Mouse (Mus musculus) heart, postnatal 0 days (tissue): ENCODE results near the gene Adprh. TPM values are rescaled to one million over a fixed set of nuclear protein-coding genes. Genes with fewer than 3 reads are reported as not detected.

Experiments
- ATAC-seq: fragments of 200-750 bp; cut with Nextera tagmentation; 2 replicates; pipeline ENCODE4 v1.8.0; 2017; ENCODE audit warnings: low read depth, moderate number of reproducible peaks, moderate library complexity; ENCODE audit not compliant: insufficient read depth
- DNase-seq: peaks from one replicate; pipeline ENCODE4 v3.0.0-alpha.2; 2016; ENCODE audit warnings: low spot score
- H3K27ac ChIP-seq: fragments of 300-500 bp; sonication (generic); 2 replicates; pipeline ENCODE4 v1.5.1; 2014; ENCODE audit warnings: low read depth, mild to moderate bottlenecking
- H3K27me3 ChIP-seq: fragments of 300-500 bp; sonication (generic); 2 replicates; pipeline ENCODE4 v1.6.1; 2014; ENCODE audit warnings: low read length, mixed read lengths; ENCODE audit not compliant: control insufficient read depth, insufficient read depth
- H3K36me3 ChIP-seq: fragments of 300-500 bp; sonication (generic); replicated peaks from 2 replicates; pipeline ENCODE4 v1.6.1; 2014; ENCODE audit warnings: low read length, mixed read lengths; ENCODE audit not compliant: control insufficient read depth, insufficient read depth
- H3K4me1 ChIP-seq: fragments of 300-500 bp; sonication (generic); 2 replicates; pipeline ENCODE4 v1.6.1; 2014; ENCODE audit warnings: antibody characterized with exemption; ENCODE audit not compliant: control insufficient read depth, insufficient read depth
- H3K4me2 ChIP-seq: fragments of 300-500 bp; sonication (generic); 2 replicates; pipeline ENCODE4 v1.6.1; 2014; ENCODE audit warnings: low read depth, mild to moderate bottlenecking, low read length, moderate library complexity
- H3K4me3 ChIP-seq: fragments of 300-500 bp; sonication (generic); 2 replicates; pipeline ENCODE4 v1.5.1; 2014; ENCODE audit warnings: low read depth, low read length
- H3K9ac ChIP-seq: fragments of 300-500 bp; sonication (generic); replicated peaks from 2 replicates; pipeline ENCODE4 v1.6.1; 2014; ENCODE audit warnings: low read depth, low read length, mixed read lengths
- H3K9me3 ChIP-seq: fragments of 300-500 bp; sonication (generic); replicated peaks from 2 replicates; pipeline ENCODE4 v1.6.1; 2016; ENCODE audit warnings: low read length; ENCODE audit not compliant: control insufficient read depth
- CTCF ChIP-seq: IDR thresholded peaks from 2 replicates; pipeline ENCODE4 v1.5.1; 2016; ENCODE audit warnings: antibody characterized with exemption, control low read depth, low read depth
- EP300 ChIP-seq: IDR thresholded peaks from 2 replicates; pipeline ENCODE4 v1.6.1; 2016; ENCODE audit warnings: antibody characterized with exemption, low read depth
- WGBS: fragments of 180-500 bp; shearing (Covaris S2); extraction: QIAGEN DNeasy Blood & Tissue Kit; methylation state at CpG from one replicate; pipeline ENCODE4 v1.1.7; 2014; 5-methylcytosine and 5-hydroxymethylcytosine counted together
- polyA plus RNA-seq: library from polyadenylated mRNA; unstranded; fragments of >200 nt; fragmentation: Nextera tagmentation; extraction: Ambion mirVana; gene quantifications from 2 replicates; pipeline ENCODE4 v1.2.1, GENCODE M21; 2015
- total RNA-seq: library from RNA; depleted of rRNA; stranded (reverse); fragments of >200 nt; gene quantifications from 2 replicates; pipeline ENCODE4 v1.2.3, GENCODE M21; 2014; ENCODE audit warnings: low replicate concordance

Gene Adprh
- total and polyA plus RNA-seq, 2 experiments from 2014 or later, result 30.9 to 69.5 TPM

DNA sequence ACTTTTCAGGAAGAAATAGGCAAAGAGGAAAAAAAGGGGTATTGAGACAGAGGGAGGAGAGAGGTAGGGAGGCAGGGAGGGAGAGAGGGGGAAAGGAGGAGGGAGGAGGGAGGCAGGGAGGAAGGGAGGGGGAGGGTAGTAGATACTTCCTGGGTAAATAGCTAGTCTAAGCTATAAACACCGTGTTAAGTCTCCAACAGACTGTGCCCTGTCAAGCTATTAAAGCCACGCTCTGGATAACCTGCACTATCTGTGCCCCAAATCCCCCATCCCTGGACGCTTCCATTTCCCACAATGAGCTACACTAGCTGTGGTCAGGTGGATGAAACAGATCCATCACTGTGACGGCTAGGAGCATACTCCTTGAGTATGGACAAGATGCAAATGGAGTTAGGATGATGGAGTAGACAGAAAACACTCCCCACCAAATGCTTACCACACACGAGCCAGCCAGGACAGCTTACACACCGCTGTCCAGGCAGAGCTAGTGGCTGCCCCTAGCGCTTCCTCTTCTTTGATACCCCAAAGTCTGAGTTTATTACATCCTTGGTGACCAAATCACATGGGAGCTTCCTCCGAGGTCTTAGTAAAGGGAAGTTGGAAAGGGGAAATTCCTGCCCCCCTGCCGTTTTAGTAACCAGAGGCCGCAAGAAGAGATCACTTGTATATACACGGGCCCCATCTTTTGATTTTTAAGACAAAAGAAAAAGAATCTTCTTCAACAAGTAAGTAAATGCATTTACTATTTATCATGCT, 4.5 kb upstream of the Adprh start:
- no peak for DNase-seq
- no peaks in the 10 kb centered on the region for H3K9me3 ChIP-seq

GRCm38 (mm10) chr16:38455511-38456418, 3.3 kb upstream of the Adprh start, which contains the start of gene Cd80:
Gene Cd80, plus strand, starts transcription at chr16:38455561.
- no peaks in the 10 kb centered on the region for H3K27me3 ChIP-seq
- H3K4me1 ChIP-seq, result peaks cover 11% of the 10 kb centered on the region; the same call in 1 of the 2 replicates
- no peak within 1 kb of the TSS for H3K27ac ChIP-seq
- TF ChIP-seq EP300 (no peak), CTCF (no peak)
- no peaks in the 10 kb centered on the region for H3K9me3 ChIP-seq
- no peak within 1 kb of the TSS for H3K4me3 ChIP-seq
- DNase-seq (no peak), ATAC-seq (no peak)
- no peak within 1 kb of the TSS for H3K4me2 ChIP-seq
- 62% methylated on average over 17 of the region's 17 CpGs for WGBS
- H3K36me3 ChIP-seq, result no peaks in the 10 kb centered on the region
- no peak within 1 kb of the TSS for H3K9ac ChIP-seq

More for the DNA sequence above, 4.5 kb upstream of the Adprh start:
- Histone ChIP-seq H3K4me3 (no peak overlapping the region), H3K27me3 (no peaks in the 10 kb centered on the region), H3K4me1 (peaks cover 3% of the 10 kb centered on the region; the same call in 1 of the 2 replicates), H3K27ac (no peak overlapping the region), H3K36me3 (no peaks in the 10 kb centered on the region), H3K9ac (no peak overlapping the region), H3K4me2 (no peak overlapping the region)
- TF ChIP-seq CTCF (no peak), EP300 (no peak)
- no peak for ATAC-seq
- WGBS, result 58% methylated on average over 11 of the region's 11 CpGs

DNA sequence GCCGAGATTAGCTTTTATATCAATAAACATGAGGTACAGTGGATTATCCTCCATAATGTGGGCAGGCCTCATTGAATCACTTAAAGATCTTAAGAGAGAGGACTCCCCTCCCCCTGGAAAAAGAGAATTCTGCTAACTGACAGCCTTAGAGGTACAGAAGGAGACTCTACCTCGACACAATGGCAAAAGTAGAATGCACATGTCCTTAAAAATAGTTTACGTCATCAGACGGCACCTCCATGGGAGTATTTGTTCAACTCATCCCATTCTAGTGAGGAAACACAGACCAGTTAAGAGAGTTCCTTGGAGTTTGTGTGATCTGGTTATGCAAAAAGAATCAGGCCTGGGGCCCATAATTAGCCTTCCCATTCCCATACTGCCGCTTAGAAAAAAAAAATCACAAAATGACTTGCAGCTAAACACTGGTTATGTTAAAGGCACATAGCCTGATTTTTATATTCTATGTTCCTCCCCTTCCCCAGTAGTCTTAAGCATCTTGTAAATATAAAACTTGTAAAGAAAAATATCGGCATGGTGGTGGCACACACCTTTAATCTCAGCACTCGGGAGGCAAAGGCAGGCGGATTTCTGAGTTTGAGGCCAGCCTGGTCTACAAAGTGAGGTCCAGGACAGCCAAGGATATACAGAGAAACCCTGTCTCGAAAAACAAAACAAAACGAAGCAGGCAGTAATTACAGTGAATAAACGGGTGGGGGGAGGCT, 2.2 kb upstream of the Adprh start:
- no peak for ATAC-seq
- peaks cover 8% of the 10 kb centered on the region for H3K36me3 ChIP-seq
- WGBS, result 72% methylated on average over 11 of the region's 11 CpGs

GRCm38 (mm10) chr16:38453952-38454351, 1.4 kb upstream of the Adprh start:
- DNase-seq, result no peak
- ATAC-seq, result no peak
- peaks cover 11% of the 10 kb centered on the region; the same call in 1 of the 2 replicates for H3K4me1 ChIP-seq
- WGBS, result 85% methylated on average over 4 of the region's 4 CpGs
- no peak overlapping the region for H3K27ac ChIP-seq
- TF ChIP-seq CTCF (no peak), EP300 (no peak)
- no peak overlapping the region for H3K9ac ChIP-seq
- H3K4me2 ChIP-seq, result no peak overlapping the region
- H3K36me3 ChIP-seq, result peaks cover 13% of the 10 kb centered on the region
- H3K4me3 ChIP-seq, result no peak overlapping the region
- no peaks in the 10 kb centered on the region for H3K9me3 ChIP-seq
- no peaks in the 10 kb centered on the region for H3K27me3 ChIP-seq

More for the DNA sequence above, 2.2 kb upstream of the Adprh start:
- Histone ChIP-seq H3K4me2 (no peak overlapping the region), H3K4me1 (peaks cover 11% of the 10 kb centered on the region; the same call in 1 of the 2 replicates), H3K9ac (no peak overlapping the region), H3K27me3 (no peaks in the 10 kb centered on the region), H3K27ac (no peak overlapping the region), H3K4me3 (no peak overlapping the region), H3K9me3 (no peaks in the 10 kb centered on the region)
- TF ChIP-seq CTCF (no peak), EP300 (no peak)
- no peak for DNase-seq

- Histone ChIP-seq H3K9ac (peak overlapping the region; percentile 76), H3K27me3 (no peaks in the 10 kb centered on the region), H3K27ac (peak overlapping the region; percentile 92), H3K4me2 (peak overlapping the region; percentile 92), H3K9me3 (no peaks in the 10 kb centered on the region), H3K4me3 (peak overlapping the region; percentile 74), H3K4me1 (peaks cover 11% of the 10 kb centered on the region; the same call in 1 of the 2 replicates), H3K36me3 (peaks cover 17% of the 10 kb centered on the region)
- ATAC-seq, result no peak
- DNase-seq, result no peak
- TF ChIP-seq EP300 (no peak), CTCF (no peak)
- 32% methylated on average over 3 of the region's 3 CpGs for WGBS
Measured at GRCm38 (mm10) chr16:38453203-38453553, 675 bp upstream of the Adprh start.
